Mouse (Mus musculus): ENCODE data around the gene Eno2. TPM values are rescaled to one million over a fixed set of nuclear protein-coding genes. Genes with fewer than 3 reads are reported as not detected.

The Eno2 gene
- polyA plus RNA-seq, 1 experiment from 2014 or later: 27.8 TPM

- Histone ChIP-seq H3K4me3 (peak overlapping the region; percentile 87), H3K36me3 (0 out of 2 replicates have a peak, but pooled peaks cover 3% of the 10 kb centered on the region), H3K4me2 (replicated peaks) (peak overlapping the region; percentile 75), H3K4me1 (peaks cover 46% of the 10 kb centered on the region), H3K9ac (peak overlapping the region; percentile 97), H3K9me3 (no peaks in the 10 kb centered on the region), H3K27me3 (replicated peaks) (no peaks in the 10 kb centered on the region), H3K27ac (peak overlapping the region; percentile 97)
- ATAC-seq (ENCODE audit: low FRiP score, low read depth): peak; percentile 79
- WGBS: 1% methylated on average over 52 of the region's 54 CpGs
Observed at GRCm38 (mm10) chr6:124756652-124757350, 12.7 kb downstream of the Eno2 start.

GRCm38 (mm10) chr6:124755831-124756595 is 13.5 kb downstream of the Eno2 start, which contains the start of the genes Gm45234 and Atn1:
Gm45234 (minus strand) TSS chr6:124756021.
Atn1 (minus strand) TSS chr6:124756524.
- Histone ChIP-seq H3K9me3 (no peaks in the 10 kb centered on the region), H3K36me3 (0 out of 2 replicates have a peak, but pooled peaks cover 3% of the 10 kb centered on the region), H3K9ac (peak within 1 kb of the TSS; percentile 97), H3K4me1 (peaks cover 46% of the 10 kb centered on the region), H3K27ac (peak within 1 kb of the TSS; percentile 97), H3K27me3 (replicated peaks) (no peaks in the 10 kb centered on the region), H3K4me2 (replicated peaks) (peak within 1 kb of the TSS; percentile 75), H3K4me3 (peak within 1 kb of the TSS; percentile 87)
- peak; percentile 74 for ATAC-seq (ENCODE audit: low FRiP score, low read depth)
- WGBS: under 1% methylated on average over 75 of the region's 100 CpGs

GRCm38 (mm10) chr6:124755306-124755705 is 14.2 kb downstream of the Eno2 start:
- no peak for ATAC-seq (ENCODE audit: low FRiP score, low read depth)
- Histone ChIP-seq H3K9me3 (no peaks in the 10 kb centered on the region), H3K36me3 (0 out of 2 replicates have a peak, but pooled peaks cover 3% of the 10 kb centered on the region), H3K27me3 (replicated peaks) (no peaks in the 10 kb centered on the region), H3K9ac (peak overlapping the region; percentile 97), H3K27ac (peak overlapping the region; percentile 97; the same call in 1 of the 2 replicates), H3K4me1 (peaks cover 46% of the 10 kb centered on the region), H3K4me2 (replicated peaks) (peak overlapping the region; percentile 75), H3K4me3 (peak overlapping the region; percentile 87)
- WGBS: 4% methylated on average over 3 of the region's 3 CpGs

DNA sequence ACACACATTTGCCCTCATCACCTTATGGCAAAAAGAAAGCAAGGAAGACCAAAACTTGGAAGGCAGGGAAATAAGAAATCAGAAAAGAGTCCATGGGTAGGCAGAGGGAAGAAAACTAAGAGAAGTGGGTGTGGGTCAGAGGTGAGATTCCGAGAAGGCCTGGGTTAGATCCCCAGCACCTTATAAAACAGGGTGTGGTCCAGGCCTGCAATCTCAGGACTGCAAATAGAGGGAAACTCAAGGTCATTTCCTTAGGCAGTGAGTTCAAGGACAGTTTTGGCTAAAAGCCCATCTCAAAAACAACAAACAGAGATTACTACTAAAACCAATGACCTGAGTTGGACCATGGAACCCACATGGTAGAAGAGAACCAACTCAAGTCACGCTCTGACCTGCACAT is 15.6 kb downstream of the Eno2 start:
- 88% methylated on average over 2 of the region's 2 CpGs for WGBS

DNA sequence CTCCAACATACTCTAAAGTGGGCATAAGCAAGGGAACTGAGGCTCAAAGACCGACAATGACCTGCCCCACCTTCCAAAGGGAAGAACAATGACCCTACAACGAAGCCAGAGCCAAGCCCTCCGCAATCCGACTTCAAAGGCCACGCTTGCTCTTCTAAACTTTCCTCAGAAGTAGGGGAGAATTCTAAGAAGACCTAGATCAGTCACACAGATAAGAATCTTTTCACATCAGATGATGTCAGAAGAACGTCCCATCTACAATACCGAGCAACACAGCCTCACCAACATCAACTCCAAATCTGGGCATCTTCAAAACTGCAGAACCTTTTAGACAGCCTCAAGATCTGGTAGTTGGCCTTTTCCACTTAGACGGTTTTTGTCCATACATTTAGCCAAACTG is 19.1 kb downstream of the Eno2 start:
- ATAC-seq (ENCODE audit: low FRiP score, low read depth): no peak
- Histone ChIP-seq H3K4me1 (peaks cover 34% of the 10 kb centered on the region), H3K27me3 (replicated peaks) (no peaks in the 10 kb centered on the region), H3K9me3 (no peaks in the 10 kb centered on the region), H3K9ac (no peak overlapping the region), H3K27ac (no peak overlapping the region), H3K36me3 (peaks cover 36% of the 10 kb centered on the region), H3K4me2 (replicated peaks) (no peak overlapping the region), H3K4me3 (no peak overlapping the region)
- 86% methylated on average over 8 of the region's 8 CpGs for WGBS

More for the DNA sequence above, 15.6 kb downstream of the Eno2 start:
- ATAC-seq (ENCODE audit: low FRiP score, low read depth): no peak
- Histone ChIP-seq H3K27me3 (replicated peaks) (no peaks in the 10 kb centered on the region), H3K27ac (no peak overlapping the region), H3K4me1 (peaks cover 44% of the 10 kb centered on the region), H3K9me3 (no peaks in the 10 kb centered on the region), H3K9ac (no peak overlapping the region), H3K4me2 (replicated peaks) (0 out of 2 replicates have a peak overlapping the region, but pooled peaks have one; percentile 5), H3K36me3 (peaks cover 12% of the 10 kb centered on the region), H3K4me3 (no peak overlapping the region)

DNA sequence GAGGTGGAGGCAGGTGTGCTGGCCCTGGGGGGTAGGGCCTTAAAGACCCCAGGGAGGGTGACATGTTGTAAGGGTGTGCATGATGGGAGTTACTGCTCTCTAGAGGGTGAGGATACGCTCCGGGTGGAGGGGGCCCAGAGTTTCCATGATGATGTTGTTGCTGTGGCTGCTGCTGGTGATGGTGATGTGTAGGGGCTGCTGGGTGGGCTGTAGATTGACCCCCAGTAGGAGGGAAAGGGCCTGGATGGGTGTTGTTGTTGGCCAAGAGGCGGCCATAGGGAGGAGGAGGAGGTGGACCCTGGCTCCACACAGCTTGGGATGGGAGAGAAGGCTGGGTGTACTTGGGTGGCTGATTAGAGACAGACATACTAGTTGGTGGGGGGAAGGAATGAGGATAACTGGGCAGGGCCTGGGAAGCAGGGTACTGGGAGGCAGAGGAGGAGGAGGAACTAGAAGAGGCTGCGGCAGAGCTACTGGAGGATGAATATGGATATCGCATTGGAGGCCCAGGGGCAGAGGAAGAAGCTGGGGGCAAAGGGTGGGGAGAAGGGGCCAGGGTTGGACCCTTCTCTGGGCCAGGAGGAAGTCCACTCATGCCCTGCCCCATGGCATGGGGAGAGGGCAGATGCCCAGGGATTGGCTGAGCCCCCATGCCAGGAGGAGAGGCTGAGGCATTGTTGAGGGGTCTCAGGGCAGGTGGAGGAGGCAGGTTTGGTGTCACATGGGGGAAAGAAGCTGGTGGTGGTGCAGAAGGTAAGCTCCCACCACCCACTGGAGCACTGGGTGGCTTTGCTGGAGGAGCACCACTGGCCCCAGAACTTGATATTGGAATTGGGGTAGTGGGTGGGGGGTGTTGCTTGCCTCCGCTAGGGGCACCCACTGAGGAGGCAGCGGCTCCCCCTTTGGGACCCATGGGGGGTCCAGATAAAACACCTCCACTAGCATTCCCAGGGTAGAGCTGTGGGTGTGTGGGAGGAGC is 22.5 kb downstream of the Eno2 start:
- no peaks in the 10 kb centered on the region for H3K27me3 ChIP-seq (replicated peaks)
- 81% methylated on average over 7 of the region's 7 CpGs for WGBS
- peak overlapping the region; percentile 52; the same call in 1 of the 2 replicates for H3K4me3 ChIP-seq
- H3K36me3 ChIP-seq: peaks cover 58% of the 10 kb centered on the region
- peak overlapping the region; percentile 97 for H3K4me2 ChIP-seq (replicated peaks)
- H3K9ac ChIP-seq: peak overlapping the region; percentile 85; the same call in 1 of the 2 replicates
- no peak for ATAC-seq (ENCODE audit: low FRiP score, low read depth)
- 0 out of 2 replicates have a peak overlapping the region, but pooled peaks have one; percentile 87 for H3K27ac ChIP-seq
- H3K4me1 ChIP-seq: peaks cover 25% of the 10 kb centered on the region
- H3K9me3 ChIP-seq: no peaks in the 10 kb centered on the region

DNA sequence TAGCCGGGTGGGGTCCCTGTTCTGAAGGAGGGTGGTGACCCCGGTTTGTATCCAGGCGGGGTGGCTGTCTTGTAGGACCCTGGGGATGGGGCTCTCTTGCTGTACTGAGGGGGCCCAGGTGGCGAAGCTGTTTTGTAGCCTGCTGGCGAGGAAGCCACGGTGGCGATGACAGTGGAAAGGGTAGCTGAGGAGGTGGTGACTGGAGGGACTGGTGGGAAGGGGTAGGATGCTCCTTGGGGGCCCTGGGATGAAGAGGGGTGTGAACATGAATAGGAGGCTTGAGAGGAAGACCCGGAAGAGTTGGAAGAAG is 23.2 kb downstream of the Eno2 start:
- Histone ChIP-seq H3K27ac (peak overlapping the region; percentile 87), H3K27me3 (replicated peaks) (no peaks in the 10 kb centered on the region), H3K9me3 (no peaks in the 10 kb centered on the region), H3K4me3 (peak overlapping the region; percentile 52), H3K9ac (peak overlapping the region; percentile 85), H3K36me3 (peaks cover 58% of the 10 kb centered on the region), H3K4me1 (peaks cover 29% of the 10 kb centered on the region), H3K4me2 (replicated peaks) (peak overlapping the region; percentile 97)
- no peak; the same call in none of the 2 replicates for ATAC-seq (ENCODE audit: low FRiP score, low read depth)
- 16% methylated on average over 8 of the region's 8 CpGs for WGBS

DNA sequence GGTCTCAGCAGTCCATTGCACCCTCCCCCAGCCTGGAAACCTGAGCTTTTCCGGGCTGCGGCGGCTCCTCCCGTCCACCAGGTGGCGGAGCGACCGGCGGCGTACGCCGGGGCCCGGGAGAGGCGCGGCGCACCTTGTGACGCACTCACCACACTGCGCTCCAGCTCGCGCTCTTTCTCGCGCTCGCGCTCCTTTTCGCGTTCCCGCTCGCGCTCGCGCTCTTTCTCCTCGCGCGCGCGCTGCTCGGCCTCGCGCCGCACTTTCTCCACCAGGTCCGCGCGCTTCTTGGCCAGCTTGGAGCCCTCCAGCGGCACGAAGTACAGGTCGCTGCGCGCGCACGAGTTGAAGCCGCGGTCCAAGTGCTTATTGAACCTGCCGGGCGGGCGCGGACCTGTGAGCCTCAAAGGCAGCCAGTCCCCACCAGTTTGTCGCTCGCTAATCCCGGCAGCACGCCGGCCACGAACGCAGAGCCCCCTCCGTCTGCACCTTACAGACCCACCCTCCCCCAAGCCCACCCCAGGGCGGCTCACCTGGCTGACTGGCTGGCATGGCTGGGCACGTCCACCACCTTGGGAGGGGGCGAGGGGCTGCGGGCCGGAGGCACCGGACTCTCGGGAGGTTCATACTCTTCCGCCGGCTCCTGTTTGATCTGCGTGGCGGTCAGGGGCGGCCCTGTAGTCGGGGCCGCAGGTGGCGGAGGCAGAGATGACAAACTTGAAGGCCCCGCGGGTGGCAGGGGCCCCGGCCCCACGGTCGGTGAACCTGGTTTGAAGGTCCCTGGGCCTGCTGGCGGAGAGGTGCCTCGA is 23.8 kb downstream of the Eno2 start:
- Histone ChIP-seq H3K4me3 (peak overlapping the region; percentile 52), H3K9me3 (no peaks in the 10 kb centered on the region), H3K36me3 (peaks cover 58% of the 10 kb centered on the region), H3K4me2 (replicated peaks) (peak overlapping the region; percentile 97), H3K27me3 (replicated peaks) (no peaks in the 10 kb centered on the region), H3K9ac (peak overlapping the region; percentile 85), H3K4me1 (peaks cover 29% of the 10 kb centered on the region), H3K27ac (peak overlapping the region; percentile 87)
- peak; percentile 81 for ATAC-seq (ENCODE audit: low FRiP score, low read depth)
- under 1% methylated on average over 85 of the region's 85 CpGs for WGBS

DNA sequence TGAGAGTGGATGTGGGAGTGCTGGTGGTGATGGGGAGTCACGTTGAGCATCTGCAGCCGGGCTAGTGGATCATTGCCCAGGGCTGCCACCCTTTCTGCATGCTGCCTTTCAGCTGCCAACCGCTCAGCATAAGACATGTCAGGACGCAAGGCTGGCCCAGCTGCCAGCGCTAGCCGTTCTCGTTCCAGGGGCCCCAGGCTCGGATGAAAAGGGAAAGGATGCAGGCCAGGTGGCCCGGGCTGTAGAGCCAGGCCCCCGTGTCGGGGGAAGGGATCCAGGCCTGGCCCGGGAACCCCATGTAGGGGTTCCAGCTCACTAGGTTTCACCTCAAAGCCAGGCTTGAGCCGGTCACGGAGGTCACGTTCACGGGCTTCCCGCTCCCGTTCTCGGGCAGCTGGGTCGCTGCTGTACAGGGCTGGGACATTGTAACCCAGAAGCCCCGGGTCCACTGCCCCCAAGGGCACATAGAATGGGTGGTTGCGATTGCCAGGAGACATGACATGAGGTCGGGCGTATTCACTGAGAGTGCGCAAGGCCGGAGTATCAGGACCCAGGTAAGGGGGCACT is 24.6 kb downstream of the Eno2 start:
- WGBS: 75% methylated on average over 26 of the region's 26 CpGs
- Histone ChIP-seq H3K27ac (no peak overlapping the region), H3K9me3 (no peaks in the 10 kb centered on the region), H3K9ac (no peak overlapping the region), H3K4me1 (peaks cover 32% of the 10 kb centered on the region), H3K27me3 (replicated peaks) (no peaks in the 10 kb centered on the region), H3K4me2 (replicated peaks) (peak overlapping the region; percentile 97), H3K4me3 (peak overlapping the region; percentile 52), H3K36me3 (peaks cover 58% of the 10 kb centered on the region)
- no peak for ATAC-seq (ENCODE audit: low FRiP score, low read depth)

- Histone ChIP-seq H3K27me3 (replicated peaks) (no peaks in the 10 kb centered on the region), H3K27ac (no peak overlapping the region), H3K9me3 (no peaks in the 10 kb centered on the region), H3K9ac (no peak overlapping the region), H3K4me2 (replicated peaks) (no peak overlapping the region), H3K36me3 (peaks cover 46% of the 10 kb centered on the region), H3K4me1 (peaks cover 44% of the 10 kb centered on the region), H3K4me3 (no peak overlapping the region)
- no peak for ATAC-seq (ENCODE audit: low FRiP score, low read depth)
- WGBS: 89% methylated on average over 8 of the region's 8 CpGs
Observed at GRCm38 (mm10) chr6:124743647-124744046, 25.8 kb downstream of the Eno2 start.
